Mouse (Mus musculus) ES-Bruce4 (cell line): ENCODE measurements around the gene Tmem30a. TPM values are rescaled to one million over a fixed set of nuclear protein-coding genes. Genes with fewer than 3 reads are reported as not detected.

Experiments
- H3K27ac ChIP-seq: 2 replicates; pipeline ENCODE4 v1.5.1; 2012; ENCODE audit warnings: low read length, inconsistent platforms; ENCODE audit not compliant: insufficient read depth
- H3K27me3 ChIP-seq: 2 replicates; pipeline ENCODE4 v1.6.1; 2012; ENCODE audit warnings: mild to moderate bottlenecking, low read length, inconsistent platforms; ENCODE audit not compliant: control insufficient read depth, poor library complexity, insufficient read depth, severe bottlenecking
- H3K36me3 ChIP-seq: 2 replicates; pipeline ENCODE4 v1.6.1; 2012; ENCODE audit warnings: inconsistent platforms, mild to moderate bottlenecking, low read length, moderate library complexity; ENCODE audit not compliant: control insufficient read depth, poor library complexity, insufficient read depth, severe bottlenecking
- H3K4me1 ChIP-seq: one replicate; pipeline ENCODE4 v1.8.1; 2011; ENCODE audit warnings: low read length; ENCODE audit not compliant: control insufficient read depth, insufficient read depth
- H3K4me3 ChIP-seq: 2 replicates; pipeline ENCODE4 v1.5.1; 2011; ENCODE audit warnings: low read depth, mild to moderate bottlenecking, low read length
- H3K9ac ChIP-seq: 2 replicates; pipeline ENCODE4 v1.6.1; 2012; ENCODE audit warnings: low read depth, mild to moderate bottlenecking, inconsistent platforms; ENCODE audit not compliant: poor library complexity, severe bottlenecking
- H3K9me3 ChIP-seq: replicated peaks from 2 replicates; pipeline ENCODE4 v1.6.1; 2012; ENCODE audit warnings: mild to moderate bottlenecking, low read length, inconsistent platforms; ENCODE audit not compliant: control insufficient read depth, poor library complexity, insufficient read depth, severe bottlenecking
- CTCF ChIP-seq: IDR thresholded peaks from one replicate; pipeline ENCODE4 v1.8.1; 2011; ENCODE audit warnings: low read depth, low read length
- EP300 ChIP-seq: IDR thresholded peaks from 2 replicates; pipeline ENCODE4 v1.6.1; 2011; ENCODE audit warnings: low read depth, low read length; ENCODE audit not compliant: insufficient read depth
- POLR2A ChIP-seq: IDR thresholded peaks from one replicate; pipeline ENCODE4 v1.8.1; 2011; ENCODE audit warnings: low read length; ENCODE audit not compliant: insufficient read depth
- polyA plus RNA-seq: library from polyadenylated mRNA; stranded (reverse); fragments of >200 nt; gene quantifications from 2 replicates; pipeline ENCODE4 v1.2.4, GENCODE M21; 2011; ENCODE audit warnings: low read depth; ENCODE audit not compliant: missing spikeins, insufficient read depth, insufficient read length

The Tmem30a gene
- polyA plus RNA-seq, 1 experiment, result 58.8 TPM

DNA sequence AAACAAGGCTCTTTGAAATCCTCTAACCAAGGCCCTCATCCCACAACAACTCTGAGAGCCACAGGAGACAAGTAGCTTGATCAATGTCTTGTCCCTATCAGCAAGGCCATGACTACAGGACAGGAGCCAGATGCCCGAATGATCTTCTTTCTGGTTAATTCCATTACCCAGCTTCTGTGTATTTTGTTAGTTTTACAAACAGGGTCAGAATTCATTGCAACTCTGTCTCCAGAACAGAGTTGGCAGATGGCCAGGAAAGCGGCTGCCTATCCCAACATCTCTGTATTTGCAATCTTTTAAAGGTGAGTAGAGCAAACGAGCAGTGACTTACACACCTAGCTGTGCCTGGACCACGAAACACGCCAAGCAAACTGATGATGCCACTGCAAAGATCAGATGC lies 63.0 kb downstream of the Tmem30a start:
- TF ChIP-seq POLR2A, result no peak
- TF ChIP-seq CTCF, result no peak
- no peak for TF ChIP-seq EP300
- Histone ChIP-seq H3K9ac (no peak overlapping the region), H3K27me3 (no peaks in the 10 kb centered on the region; the same call in 1 of the 2 replicates), H3K4me3 (no peak overlapping the region), H3K36me3 (no peaks in the 10 kb centered on the region), H3K27ac (no peak overlapping the region), H3K4me1 (no peaks in the 10 kb centered on the region), H3K9me3 (no peaks in the 10 kb centered on the region)

DNA sequence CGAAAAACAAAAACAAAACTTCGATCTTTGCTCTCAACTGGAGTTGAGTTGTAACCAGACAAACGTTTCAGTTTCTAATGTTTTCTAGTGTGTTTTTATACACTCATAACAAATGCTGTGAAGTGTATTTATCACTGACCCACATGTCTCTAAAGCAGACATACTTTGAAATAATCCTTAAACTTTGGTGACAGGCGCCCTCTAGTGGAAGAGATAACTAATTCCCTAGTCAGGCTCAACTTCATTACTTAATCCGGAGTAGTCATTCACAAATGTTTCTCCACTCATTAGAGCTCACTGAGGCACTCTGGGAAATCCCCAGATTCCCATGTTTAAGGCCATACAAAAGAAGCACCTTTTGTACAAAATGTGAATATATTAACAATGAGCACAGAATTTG lies 70.2 kb downstream of the Tmem30a start:
- no peak overlapping the region for H3K4me3 ChIP-seq
- no peaks in the 10 kb centered on the region for H3K9me3 ChIP-seq
- H3K27me3 ChIP-seq, result peaks cover 12% of the 10 kb centered on the region
- no peak overlapping the region for H3K27ac ChIP-seq
- H3K4me1 ChIP-seq, result no peaks in the 10 kb centered on the region
- TF ChIP-seq CTCF (no peak), POLR2A (no peak), EP300 (no peak)
- no peaks in the 10 kb centered on the region for H3K36me3 ChIP-seq
- no peak overlapping the region for H3K9ac ChIP-seq

GRCm38 (mm10) chr9:79721056-79721455 lies 72.3 kb downstream of the Tmem30a start:
- Histone ChIP-seq H3K27ac (no peak overlapping the region), H3K4me3 (no peak overlapping the region), H3K4me1 (no peaks in the 10 kb centered on the region), H3K9ac (no peak overlapping the region), H3K9me3 (no peaks in the 10 kb centered on the region), H3K36me3 (no peaks in the 10 kb centered on the region), H3K27me3 (peaks cover 14% of the 10 kb centered on the region)
- TF ChIP-seq POLR2A (no peak), CTCF (peak; percentile 23)

DNA sequence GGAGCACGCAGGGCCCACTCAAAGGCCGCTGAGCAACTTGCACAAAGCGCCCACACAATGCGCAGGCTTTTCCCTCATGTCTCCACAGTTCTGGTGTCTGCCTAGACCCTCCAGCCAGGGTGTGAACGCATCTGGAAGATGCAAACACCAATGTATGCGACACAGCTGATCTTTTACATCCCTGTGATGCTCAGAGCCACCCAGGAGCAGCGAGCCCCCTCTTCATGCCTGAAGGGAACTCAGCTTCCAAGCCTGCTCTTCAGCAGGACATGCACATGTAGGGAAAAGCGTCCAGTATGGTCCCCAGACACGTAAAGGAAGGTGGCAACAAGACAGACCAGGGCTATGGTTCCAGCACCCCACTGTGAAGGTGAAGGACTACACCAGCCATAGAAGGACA lies 73.2 kb downstream of the Tmem30a start:
- Histone ChIP-seq H3K4me3 (no peak overlapping the region), H3K9ac (no peak overlapping the region), H3K36me3 (no peaks in the 10 kb centered on the region), H3K27me3 (peaks cover 14% of the 10 kb centered on the region), H3K9me3 (no peaks in the 10 kb centered on the region), H3K4me1 (no peaks in the 10 kb centered on the region), H3K27ac (no peak overlapping the region)
- TF ChIP-seq EP300, result no peak
- no peak for TF ChIP-seq CTCF
- TF ChIP-seq POLR2A, result no peak

- no peak overlapping the region for H3K9ac ChIP-seq
- H3K27ac ChIP-seq, result no peak overlapping the region
- H3K9me3 ChIP-seq, result no peaks in the 10 kb centered on the region
- TF ChIP-seq EP300, result no peak
- TF ChIP-seq CTCF, result no peak
- TF ChIP-seq POLR2A, result no peak
- H3K4me3 ChIP-seq, result peak overlapping the region; percentile 17
- no peaks in the 10 kb centered on the region for H3K4me1 ChIP-seq
- H3K36me3 ChIP-seq, result no peaks in the 10 kb centered on the region
- H3K27me3 ChIP-seq, result peaks cover 14% of the 10 kb centered on the region
These were observed 73.9 kb downstream of the Tmem30a start for GRCm38 (mm10) chr9:79719451-79719850.

Other genes with a start within 250 kb of the Tmem30a start
- gene Col12a1, start 74.7 kb downstream of the Tmem30a start, polyA plus RNA-seq, result 3.3 and 4.4 TPM in 2 replicates
- 492 and 525 TPM in 2 replicates for gene Cox7a2, start 33.6 kb downstream of the Tmem30a start, polyA plus RNA-seq
- not detected in 2 replicates for gene Filip1, start 219.3 kb upstream of the Tmem30a start, polyA plus RNA-seq